Comparison of ENCODE assay signal across 8 mouse cellular contexts in the genomic region with DNA sequence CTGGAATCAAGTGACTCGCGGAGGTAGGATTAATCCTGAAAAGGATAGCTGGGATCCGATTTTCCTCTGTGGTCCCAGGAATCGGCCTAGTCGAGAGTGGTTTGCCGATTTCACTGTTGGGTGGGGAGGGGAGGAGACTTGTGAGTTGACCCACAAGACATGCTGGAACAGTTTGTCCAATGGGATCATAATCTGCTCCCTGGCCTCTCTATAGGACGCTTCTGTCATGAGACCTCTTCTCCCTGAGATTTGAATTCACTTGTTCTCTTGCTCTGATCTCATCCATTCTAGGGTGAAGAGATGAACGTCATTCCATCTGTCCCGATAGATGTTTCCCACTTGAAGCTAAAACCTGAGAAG. TPM values are rescaled to one million over a fixed set of nuclear protein-coding genes. Genes with fewer than 3 reads are reported as not detected.
DNase-seq lines count a peak whose midpoint lies in the region; ATAC-seq and TF ChIP-seq lines count a peak whose summit lies in the region.

No protein-coding gene starts in this region.

- H3K9me3 ChIP-seq in kidney, embryonic 16.5 days (ENCODE audit: low read length) = no peaks in the 10 kb centered on the region
- H3K9me3 ChIP-seq in hindbrain, embryonic 15.5 days = no peaks in the 10 kb centered on the region
- H3K9me3 ChIP-seq in midbrain, embryonic 15.5 days = no peaks in the 10 kb centered on the region

- H3K4me2 ChIP-seq in kidney, embryonic 16.5 days (replicated peaks; ENCODE audit: low read depth, low read length) = peak overlapping the region; percentile 55
- H3K4me2 ChIP-seq in hindbrain, embryonic 15.5 days = peak overlapping the region; percentile 61
- peak overlapping the region; percentile 53 for H3K4me2 ChIP-seq in midbrain, embryonic 15.5 days

- WGBS in kidney, embryonic 16.5 days = 39% methylated on average over 9 of the region's 9 CpGs
- 30% methylated on average over 9 of the region's 9 CpGs for WGBS in hindbrain, embryonic 15.5 days
- WGBS in midbrain, embryonic 15.5 days = 21% methylated on average over 9 of the region's 9 CpGs

- no peak overlapping the region for H3K27ac ChIP-seq in kidney, embryonic 16.5 days (ENCODE audit: low read length)
- H3K27ac ChIP-seq in bone marrow macrophage, adult 2 months (ENCODE audit: insufficient read depth, low read depth, low read length) = 0 out of 2 replicates have a peak overlapping the region, but pooled peaks have one; percentile 10
- H3K27ac ChIP-seq in hindbrain, embryonic 15.5 days (replicated peaks) = no peak overlapping the region
- H3K27ac ChIP-seq in midbrain, embryonic 15.5 days = no peak overlapping the region

- peaks cover 3% of the 10 kb centered on the region; the same call in 1 of the 2 replicates for H3K4me1 ChIP-seq in kidney, embryonic 16.5 days (ENCODE audit: insufficient read depth, low read length)
- H3K4me1 ChIP-seq in bone marrow macrophage, adult 2 months (ENCODE audit: control insufficient read depth, insufficient read depth, low read length) = no peaks in the 10 kb centered on the region
- 0 out of 2 replicates have a peak, but pooled peaks cover 6% of the 10 kb centered on the region for H3K4me1 ChIP-seq in hindbrain, embryonic 15.5 days (replicated peaks)
- peaks cover 5% of the 10 kb centered on the region; the same call in 1 of the 2 replicates for H3K4me1 ChIP-seq in midbrain, embryonic 15.5 days

- TF ChIP-seq CTCF in bone marrow macrophage, adult 2 months (IDR thresholded peaks at IDR 0.05; ENCODE audit: low read depth, low read length) = no peak

- H3K9ac ChIP-seq in kidney, embryonic 16.5 days (replicated peaks; ENCODE audit: low read length) = peak overlapping the region; percentile 53
- 0 out of 2 replicates have a peak overlapping the region, but pooled peaks have one; percentile 29 for H3K9ac ChIP-seq in hindbrain, embryonic 15.5 days
- H3K9ac ChIP-seq in midbrain, embryonic 15.5 days = no peak overlapping the region; the same call in 1 of the 2 replicates

- peak overlapping the region; percentile 54 for H3K4me3 ChIP-seq in kidney, embryonic 16.5 days (ENCODE audit: low read length)
- peak overlapping the region; percentile 73 for H3K4me3 ChIP-seq in bone marrow macrophage, adult 2 months (ENCODE audit: insufficient read depth, low read length)
- H3K4me3 ChIP-seq in hindbrain, embryonic 15.5 days = peak overlapping the region; percentile 43
- H3K4me3 ChIP-seq in midbrain, embryonic 15.5 days = peak overlapping the region; percentile 41

- no peaks in the 10 kb centered on the region; the same call in 1 of the 2 replicates for H3K27me3 ChIP-seq in kidney, embryonic 16.5 days (ENCODE audit: insufficient read depth, low read length)
- no peaks in the 10 kb centered on the region for H3K27me3 ChIP-seq in hindbrain, embryonic 15.5 days
- H3K27me3 ChIP-seq in midbrain, embryonic 15.5 days (replicated peaks) = no peaks in the 10 kb centered on the region

- H3K36me3 ChIP-seq in kidney, embryonic 16.5 days (ENCODE audit: insufficient read depth, low read length) = no peaks in the 10 kb centered on the region
- H3K36me3 ChIP-seq in hindbrain, embryonic 15.5 days = no peaks in the 10 kb centered on the region
- H3K36me3 ChIP-seq in midbrain, embryonic 15.5 days (replicated peaks) = no peaks in the 10 kb centered on the region

- TF ChIP-seq POLR2A in bone marrow macrophage, adult 2 months (IDR thresholded peaks at IDR 0.05; ENCODE audit: borderline replicate concordance, low read depth, low read length) = no peak

- ATAC-seq in kidney, embryonic 16.5 days (ENCODE audit: low FRiP score, low TSS enrichment) = peak; percentile 88
- peak; percentile 73 for ATAC-seq in hindbrain, embryonic 15.5 days (ENCODE audit: low FRiP score, low read depth)
- peak; percentile 80; the same call in 1 of the 2 replicates for ATAC-seq in midbrain, embryonic 15.5 days (replicated peaks)
- no peak for ATAC-seq in monocyte, adult 5-6 weeks (replicated peaks; ENCODE audit: insufficient number of reproducible peaks, low FRiP score, low TSS enrichment, poor library complexity, severe bottlenecking)

- DNase-seq in kidney, adult 9 months = no peak
- DNase-seq in adrenal gland, postnatal 10 days = no peak
- no peak for DNase-seq in gastrocnemius, postnatal 25 days

RNA-seq across cellular contexts. Expression of gene Cenpi, which starts 0.4 kb away (rescaled TPM):
- polyA plus RNA-seq in kidney, embryonic 16.5 days (2015; fragmentation: Nextera tagmentation; extraction: Ambion mirVana) = 24.4 and 30.9 TPM in 2 replicates
- 10.0 and 12.5 TPM in 2 replicates for polyA plus RNA-seq in bone marrow macrophage, adult 2 months (2012; ENCODE audit: insufficient read depth, insufficient read length, missing spikeins)
- polyA plus RNA-seq in hindbrain, embryonic 15.5 days (2015; fragmentation: Nextera tagmentation; extraction: Ambion mirVana) = 6.3 and 8.6 TPM in 2 replicates
- polyA plus RNA-seq in midbrain, embryonic 15.5 days (2015; fragmentation: Nextera tagmentation; extraction: Ambion mirVana) = 5.2 and 6.3 TPM in 2 replicates
- total RNA-seq in monocyte, adult 5-6 weeks (2017) = 2.0 to 3.9 TPM (median 3.9 TPM) in 3 replicates
- 1 to 10 TPM; 4.8 to 8.3 TPM for total RNA-seq in adrenal gland, postnatal 10 days (2021)
- total RNA-seq in gastrocnemius, postnatal 25 days (2021) = under 1 TPM; 0.33 to 0.70 TPM

RNA-seq across cellular contexts. Expression of gene Tmem35a, which starts 13.2 kb away (rescaled TPM):
- 12.0 and 13.6 TPM in 2 replicates for polyA plus RNA-seq in kidney, embryonic 16.5 days (2015; fragmentation: Nextera tagmentation; extraction: Ambion mirVana)
- not detected in 2 replicates for polyA plus RNA-seq in bone marrow macrophage, adult 2 months (2012; ENCODE audit: insufficient read depth, insufficient read length, missing spikeins)
- polyA plus RNA-seq in hindbrain, embryonic 15.5 days (2015; fragmentation: Nextera tagmentation; extraction: Ambion mirVana) = 113 and 114 TPM in 2 replicates
- 116 and 120 TPM in 2 replicates for polyA plus RNA-seq in midbrain, embryonic 15.5 days (2015; fragmentation: Nextera tagmentation; extraction: Ambion mirVana)
- not detected in 3 replicates for total RNA-seq in monocyte, adult 5-6 weeks (2017)
- total RNA-seq in adrenal gland, postnatal 10 days (2021) = 100 to 1,000 TPM in 1 of 2 experiments, 10 to 100 TPM in 1; 71.2 to 120 TPM
- under 1 TPM; 0.21 to 0.23 TPM for total RNA-seq in gastrocnemius, postnatal 25 days (2021)

RNA-seq across cellular contexts. Expression of gene Trmt2b, which starts 31.5 kb away (rescaled TPM):
- polyA plus RNA-seq in kidney, embryonic 16.5 days (2015; fragmentation: Nextera tagmentation; extraction: Ambion mirVana) = 20.8 and 22.2 TPM in 2 replicates
- 24.3 and 24.7 TPM in 2 replicates for polyA plus RNA-seq in bone marrow macrophage, adult 2 months (2012; ENCODE audit: insufficient read depth, insufficient read length, missing spikeins)
- polyA plus RNA-seq in hindbrain, embryonic 15.5 days (2015; fragmentation: Nextera tagmentation; extraction: Ambion mirVana) = 6.7 and 7.3 TPM in 2 replicates
- polyA plus RNA-seq in midbrain, embryonic 15.5 days (2015; fragmentation: Nextera tagmentation; extraction: Ambion mirVana) = 4.8 and 5.5 TPM in 2 replicates
- total RNA-seq in monocyte, adult 5-6 weeks (2017) = 18.0 to 30.4 TPM (median 19.6 TPM) in 3 replicates
- 10 to 100 TPM; 31.2 to 35.7 TPM for total RNA-seq in adrenal gland, postnatal 10 days (2021)
- total RNA-seq in gastrocnemius, postnatal 25 days (2021) = 10 to 100 TPM; 10.8 to 12.3 TPM

Comparison
In these comparisons a context has a peak if more than half of its experiments do, and no peak if none do; other contexts are left out.
1. RNA of gene Tmem35a, which starts 13.2 kb away (polyA plus RNA-seq): 116 to 120 TPM in midbrain, embryonic 15.5 days, 113 to 114 TPM in hindbrain, embryonic 15.5 days and 12.0 to 13.6 TPM in kidney, embryonic 16.5 days; not detected in bone marrow macrophage, adult 2 months; every median in the first group is over 10 times any median in the second.
2. Peak in every context shown above with its lines, with median percentiles within 50 percentile points of each other: H3K4me2 ChIP-seq and H3K4me3 ChIP-seq.